Mouse (Mus musculus) liver, embryonic 13.5 days (tissue): Measurements from ENCODE around the gene Nrtn. TPM values are rescaled to one million over a fixed set of nuclear protein-coding genes. Genes with fewer than 3 reads are reported as not detected.
A peak's percentile ranks its signal among the peaks of the same experiment; 100 is the strongest.

ENCODE experiments used
- ATAC-seq: fragments of 200-750 bp; cut with Nextera tagmentation; 2 replicates; pipeline ENCODE4 v1.8.0; 2017; ENCODE audit warnings: low read depth, mild to moderate bottlenecking, moderate number of reproducible peaks, moderate library complexity
- DNase-seq: peaks from one replicate; pipeline ENCODE4 v3.0.0; 2022
- H3K27ac ChIP-seq: fragments of 300-500 bp; sonication (generic); 2 replicates; pipeline ENCODE4 v1.5.1; 2015; ENCODE audit warnings: moderate library complexity, mild to moderate bottlenecking, inconsistent platforms
- H3K27me3 ChIP-seq: fragments of 300-500 bp; sonication (generic); 2 replicates; pipeline ENCODE4 v1.6.1; 2015; ENCODE audit warnings: mild to moderate bottlenecking, inconsistent platforms
- H3K36me3 ChIP-seq: fragments of 300-500 bp; sonication (generic); 2 replicates; pipeline ENCODE4 v1.6.1; 2015; ENCODE audit warnings: mild to moderate bottlenecking, inconsistent platforms
- H3K4me1 ChIP-seq: fragments of 300-500 bp; sonication (generic); replicated peaks from 2 replicates; pipeline ENCODE4 v1.6.1; 2015; ENCODE audit warnings: inconsistent platforms
- H3K4me2 ChIP-seq: fragments of 300-500 bp; sonication (generic); 2 replicates; pipeline ENCODE4 v1.6.1; 2015; ENCODE audit warnings: inconsistent platforms, mild to moderate bottlenecking, moderate library complexity
- H3K4me3 ChIP-seq: fragments of 300-500 bp; sonication (generic); replicated peaks from 2 replicates; pipeline ENCODE4 v1.5.1; 2015; ENCODE audit warnings: mild to moderate bottlenecking, inconsistent platforms
- H3K9ac ChIP-seq: fragments of 300-500 bp; sonication (generic); 2 replicates; pipeline ENCODE4 v1.6.1; 2015; ENCODE audit warnings: mild to moderate bottlenecking, inconsistent platforms
- H3K9me3 ChIP-seq: fragments of 300-500 bp; sonication (generic); replicated peaks from 2 replicates; pipeline ENCODE4 v1.6.1; 2016; ENCODE audit warnings: inconsistent platforms
- WGBS: fragments of 180-500 bp; shearing (Covaris S2); methylation state at CpG from one replicate; pipeline ENCODE4 v1.1.7; 2015; ENCODE audit not compliant: insufficient replicate concordance; 5-methylcytosine and 5-hydroxymethylcytosine counted together
- polyA plus RNA-seq: library from polyadenylated mRNA; unstranded; fragments of >200 nt; fragmentation: Nextera tagmentation; extraction: Ambion mirVana; gene quantifications from 2 replicates; pipeline ENCODE4 v1.2.1, GENCODE M21; 2015

Gene Nrtn
- polyA plus RNA-seq, 1 experiment from 2014 or later = 1.0 TPM

DNA sequence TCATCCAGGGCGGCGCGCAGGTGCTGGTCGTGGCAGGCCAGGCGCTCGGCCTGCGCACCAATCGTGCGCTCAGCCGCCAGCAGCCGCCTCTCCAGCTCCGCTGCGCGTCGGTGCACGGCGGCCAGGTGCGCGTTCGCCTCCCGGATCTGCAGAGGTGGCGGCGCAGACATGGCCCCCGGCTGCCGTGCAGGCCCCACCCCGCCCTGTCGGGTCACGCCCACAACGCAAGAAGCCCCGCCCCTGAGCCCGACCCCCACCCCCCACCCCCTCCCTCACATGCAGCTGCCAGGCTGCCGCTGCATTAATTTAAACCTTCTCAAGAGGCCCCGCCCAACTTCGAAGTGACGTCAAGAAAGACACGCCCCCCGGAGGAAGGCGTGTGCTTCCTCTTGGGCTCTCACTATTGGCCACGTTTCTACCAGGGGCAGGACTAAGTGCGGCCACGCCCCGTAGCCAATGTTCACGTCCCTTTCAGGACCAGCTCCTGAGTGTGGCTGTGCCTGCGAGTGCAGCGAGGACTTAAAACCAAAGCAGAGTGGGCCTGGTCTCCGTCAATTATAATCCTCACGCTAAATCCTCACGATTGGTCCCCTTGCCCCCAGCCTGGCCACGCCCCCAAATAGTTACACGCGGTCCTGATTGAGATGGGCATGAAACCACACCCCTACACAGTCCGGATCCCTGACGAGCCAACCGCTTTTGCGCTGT, 40.5 kb downstream of the Nrtn start:
- under 1% methylated on average over 55 of the region's 55 CpGs for WGBS
- H3K27me3 ChIP-seq = no peaks in the 10 kb centered on the region
- peak overlapping the region; percentile 96 for H3K4me2 ChIP-seq
- peak overlapping the region; percentile 87 for H3K4me3 ChIP-seq
- ATAC-seq (peak; percentile 85), DNase-seq (peak; percentile 95)
- H3K9me3 ChIP-seq = no peaks in the 10 kb centered on the region
- peaks cover 22% of the 10 kb centered on the region for H3K36me3 ChIP-seq
- H3K27ac ChIP-seq = peak overlapping the region; percentile 85
- H3K4me1 ChIP-seq = peaks cover 40% of the 10 kb centered on the region
- H3K9ac ChIP-seq = peak overlapping the region; percentile 89

DNA sequence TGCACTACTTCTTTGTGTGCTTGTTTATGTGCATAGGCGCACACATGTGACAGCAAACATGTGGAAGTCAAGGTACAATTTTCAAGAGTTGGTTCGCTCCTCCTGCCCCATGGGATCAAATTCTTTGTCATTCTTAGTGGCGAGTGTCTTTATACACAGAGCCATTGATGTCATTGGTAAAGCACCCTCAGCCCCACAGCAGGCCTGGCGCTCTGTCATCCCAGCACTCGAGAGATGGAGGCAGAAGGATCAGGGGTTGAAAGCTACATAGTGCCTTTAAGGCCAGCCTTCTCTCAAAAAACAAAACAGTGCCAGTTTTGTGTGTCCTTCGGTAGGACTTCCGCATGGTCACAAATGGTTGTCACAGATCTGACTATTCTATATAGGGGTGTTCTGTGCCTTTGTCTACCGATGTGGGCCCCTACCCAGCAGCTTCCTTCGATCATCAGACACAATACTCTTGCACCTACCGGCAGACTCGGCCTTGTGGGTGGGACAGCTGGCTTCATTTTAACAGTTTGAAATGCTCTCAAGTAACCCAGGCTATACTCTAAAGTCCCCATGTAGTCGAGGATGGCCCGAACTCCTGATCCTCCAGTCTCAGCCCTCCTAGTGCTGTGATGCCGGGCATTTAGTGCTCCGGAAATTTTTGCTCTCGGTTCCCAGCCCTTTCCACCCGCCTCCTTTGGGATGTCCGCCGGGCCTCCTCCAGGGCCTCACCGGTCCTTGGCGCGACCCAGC, 41.2 kb downstream of the Nrtn start:
- ATAC-seq = no peak

DNA sequence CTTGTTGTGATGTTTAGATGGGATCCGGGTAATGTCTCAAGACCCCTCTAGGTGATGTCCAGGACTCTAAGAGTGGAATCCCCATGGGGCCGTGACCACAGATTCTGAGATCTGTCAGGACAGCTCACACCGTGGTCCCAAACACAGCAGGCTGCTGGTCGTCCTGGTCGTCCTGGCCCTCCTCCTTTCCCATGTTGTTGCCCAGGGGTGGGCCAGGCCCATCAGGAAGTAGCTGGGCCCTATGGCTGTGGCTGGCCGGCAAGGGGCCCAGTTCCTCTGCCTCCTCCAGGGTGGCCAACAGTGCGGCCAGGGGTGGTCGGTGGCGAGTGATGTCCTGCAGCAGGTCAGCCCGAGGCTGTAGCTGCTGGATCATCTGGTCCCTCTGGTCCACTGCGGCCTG, 42.0 kb downstream of the Nrtn start:
- Histone ChIP-seq H3K27ac (no peak overlapping the region), H3K4me2 (peak overlapping the region; percentile 96; the same call in 1 of the 2 replicates), H3K9ac (0 out of 2 replicates have a peak overlapping the region, but pooled peaks have one; percentile 81), H3K36me3 (peaks cover 25% of the 10 kb centered on the region), H3K4me3 (no peak overlapping the region), H3K4me1 (peaks cover 40% of the 10 kb centered on the region), H3K9me3 (no peaks in the 10 kb centered on the region), H3K27me3 (no peaks in the 10 kb centered on the region)
- ATAC-seq = no peak
- no peak for DNase-seq
- WGBS = 55% methylated on average over 11 of the region's 11 CpGs

More for the DNA sequence above, 41.2 kb downstream of the Nrtn start:
- Histone ChIP-seq H3K4me2 (peak overlapping the region; percentile 96), H3K4me3 (peak overlapping the region; percentile 87), H3K27me3 (no peaks in the 10 kb centered on the region), H3K36me3 (peaks cover 22% of the 10 kb centered on the region), H3K9me3 (no peaks in the 10 kb centered on the region), H3K4me1 (peaks cover 40% of the 10 kb centered on the region), H3K27ac (peak overlapping the region; percentile 70), H3K9ac (peak overlapping the region; percentile 81)
- DNase-seq = no peak
- WGBS = 25% methylated on average over 22 of the region's 22 CpGs

DNA sequence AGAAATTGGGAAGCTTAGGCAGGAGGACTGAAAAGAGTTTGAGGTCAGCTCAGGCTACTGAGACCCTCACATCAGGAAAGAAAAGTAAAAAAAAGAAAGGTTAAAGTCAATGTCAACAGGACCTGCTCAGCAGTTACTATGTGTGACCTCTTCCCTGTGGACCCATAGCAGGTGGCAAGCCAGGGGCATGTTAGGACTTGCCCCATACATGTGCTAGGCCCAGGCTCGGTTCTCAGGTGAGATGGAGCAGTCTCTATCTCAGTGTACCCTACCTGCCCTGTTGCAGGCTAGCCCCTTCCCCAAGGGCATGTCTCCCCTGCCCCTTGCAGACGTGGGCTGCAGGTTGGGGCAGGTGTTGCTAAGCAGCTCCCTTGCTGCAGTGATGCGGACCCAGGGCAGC, 47.6 kb downstream of the Nrtn start:
- Histone ChIP-seq H3K27me3 (no peaks in the 10 kb centered on the region), H3K36me3 (peaks cover 81% of the 10 kb centered on the region), H3K9ac (no peak overlapping the region), H3K4me1 (peaks cover 15% of the 10 kb centered on the region), H3K4me3 (no peak overlapping the region), H3K9me3 (no peaks in the 10 kb centered on the region), H3K27ac (no peak overlapping the region), H3K4me2 (no peak overlapping the region)
- ATAC-seq (no peak), DNase-seq (no peak)
- 89% methylated on average over 3 of the region's 3 CpGs for WGBS

DNA sequence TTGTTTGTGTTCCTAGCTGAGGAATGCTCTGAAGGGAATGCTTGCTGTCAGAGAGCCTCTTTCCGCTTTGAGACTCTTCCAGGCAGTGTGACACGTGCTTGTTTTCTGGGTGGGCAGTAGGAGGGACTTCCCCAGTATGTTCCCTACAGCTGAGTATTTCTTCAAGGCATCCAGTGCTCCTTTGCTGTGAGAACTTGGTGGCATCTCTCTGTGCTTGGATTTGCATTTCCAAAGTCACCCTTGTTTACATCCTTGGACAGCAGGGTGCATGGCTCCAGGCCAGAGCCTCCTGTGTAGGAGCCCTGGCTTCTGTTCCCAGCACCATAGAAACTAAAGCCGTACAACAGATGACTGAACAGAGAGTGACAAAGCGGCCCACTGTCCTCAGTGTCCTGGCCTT, 48.6 kb downstream of the Nrtn start:
- no peak overlapping the region for H3K4me3 ChIP-seq
- WGBS = 84% methylated on average over 4 of the region's 4 CpGs
- no peak overlapping the region for H3K27ac ChIP-seq
- peaks cover 15% of the 10 kb centered on the region for H3K4me1 ChIP-seq
- no peaks in the 10 kb centered on the region for H3K9me3 ChIP-seq
- no peak for ATAC-seq
- no peaks in the 10 kb centered on the region for H3K27me3 ChIP-seq
- H3K36me3 ChIP-seq = peaks cover 91% of the 10 kb centered on the region
- DNase-seq = no peak
- no peak overlapping the region for H3K9ac ChIP-seq
- H3K4me2 ChIP-seq = no peak overlapping the region

DNA sequence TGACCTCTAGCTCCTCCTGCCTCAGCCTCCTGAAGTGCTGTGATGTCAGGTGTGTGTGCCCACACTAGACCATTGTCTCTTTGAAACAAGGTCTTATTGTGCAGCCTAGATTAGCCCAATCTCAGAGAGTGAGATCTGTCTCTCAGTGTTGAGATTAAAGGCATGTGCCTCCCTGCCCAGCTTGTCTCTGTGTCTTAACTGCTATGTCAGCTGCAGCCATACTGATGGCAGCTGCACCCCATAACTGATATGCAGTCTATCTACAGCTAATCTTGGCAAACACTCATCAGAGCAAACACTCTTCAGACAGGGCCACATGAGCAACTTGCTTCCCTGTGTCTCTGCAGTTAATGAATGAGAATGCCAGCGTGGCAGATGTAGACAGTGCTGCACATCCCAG, 50.8 kb downstream of the Nrtn start:
- no peaks in the 10 kb centered on the region for H3K27me3 ChIP-seq
- no peak overlapping the region for H3K4me3 ChIP-seq
- no peak overlapping the region for H3K4me2 ChIP-seq
- no peaks in the 10 kb centered on the region for H3K9me3 ChIP-seq
- peaks cover 98% of the 10 kb centered on the region for H3K36me3 ChIP-seq
- DNase-seq = no peak
- 76% methylated on average over 1 of the region's 1 CpGs for WGBS
- peaks cover 11% of the 10 kb centered on the region for H3K4me1 ChIP-seq
- H3K27ac ChIP-seq = no peak overlapping the region
- H3K9ac ChIP-seq = no peak overlapping the region
- peak; percentile 55 for ATAC-seq

DNA sequence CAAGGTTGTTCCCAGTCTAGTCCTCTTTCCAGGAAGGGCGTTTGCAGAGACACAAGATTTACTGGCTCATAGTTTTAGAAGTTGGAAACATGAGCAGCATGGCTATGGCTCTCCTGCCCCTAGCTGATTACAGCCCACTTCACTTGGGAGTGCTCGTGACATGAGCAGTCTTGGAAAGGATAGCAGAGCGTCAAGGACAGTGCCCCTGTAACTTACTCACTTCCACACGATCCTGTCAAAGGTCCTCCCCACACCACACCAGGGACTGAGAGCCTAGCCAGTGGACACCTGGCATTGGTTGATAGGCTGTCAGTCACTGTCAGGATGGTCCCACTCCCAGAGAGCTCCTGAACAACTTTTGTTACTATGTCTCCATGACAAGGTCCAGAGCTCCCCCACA, 54.3 kb downstream of the Nrtn start:
- Histone ChIP-seq H3K4me3 (no peak overlapping the region), H3K9me3 (no peaks in the 10 kb centered on the region), H3K4me2 (no peak overlapping the region), H3K36me3 (peaks cover 98% of the 10 kb centered on the region), H3K9ac (no peak overlapping the region), H3K27ac (no peak overlapping the region), H3K27me3 (no peaks in the 10 kb centered on the region), H3K4me1 (peaks cover 11% of the 10 kb centered on the region)
- 79% methylated on average over 4 of the region's 4 CpGs for WGBS
- DNase-seq (no peak), ATAC-seq (no peak)

Other genes starting within 250 kb of the Nrtn start
- not detected in 2 replicates for gene Znrf4, start 245.1 kb downstream of the Nrtn start, polyA plus RNA-seq
- 0.08 and 0.14 TPM in 2 replicates for gene Gm20219, start 203.1 kb downstream of the Nrtn start, polyA plus RNA-seq
- 37.5 and 40.7 TPM in 2 replicates for gene Safb2, start 172.9 kb downstream of the Nrtn start, polyA plus RNA-seq
- gene Safb, start 172.7 kb downstream of the Nrtn start, polyA plus RNA-seq = 44.4 and 59.7 TPM in 2 replicates
- gene 2410015M20Rik, start 147.8 kb downstream of the Nrtn start, polyA plus RNA-seq = 157 and 167 TPM in 2 replicates
- 1,217 and 1,404 TPM in 2 replicates for gene Rpl36, start 144.1 kb downstream of the Nrtn start, polyA plus RNA-seq
- gene Lonp1, start 130.6 kb downstream of the Nrtn start, polyA plus RNA-seq = 41.0 and 42.2 TPM in 2 replicates
- gene Catsperd, start 129.4 kb downstream of the Nrtn start, polyA plus RNA-seq = 0.37 and 0.64 TPM in 2 replicates
- 49.6 and 50.8 TPM in 2 replicates for gene Ranbp3, start 84.2 kb downstream of the Nrtn start, polyA plus RNA-seq
- gene Ndufa11, start 39.8 kb downstream of the Nrtn start, polyA plus RNA-seq = 229 and 268 TPM in 2 replicates
- gene Vmac, start 39.5 kb downstream of the Nrtn start, polyA plus RNA-seq = 2.6 and 3.2 TPM in 2 replicates
- 17.2 and 17.5 TPM in 2 replicates for gene Dus3l, start 7.2 kb upstream of the Nrtn start, polyA plus RNA-seq
- gene Prr22, start 12.7 kb upstream of the Nrtn start, polyA plus RNA-seq = 0.45 and 0.61 TPM in 2 replicates
- 10.1 and 10.7 TPM in 2 replicates for gene Rfx2, start 73.5 kb upstream of the Nrtn start, polyA plus RNA-seq
- not detected in 2 replicates for gene Acsbg2, start 116.9 kb upstream of the Nrtn start, polyA plus RNA-seq
- 0.03 and 0.08 TPM in 2 replicates for gene 1700061G19Rik, start 117.9 kb upstream of the Nrtn start, polyA plus RNA-seq
- gene Mllt1, start 177.9 kb upstream of the Nrtn start, polyA plus RNA-seq = 11.0 and 12.1 TPM in 2 replicates
- gene Acer1, start 224.6 kb upstream of the Nrtn start, polyA plus RNA-seq = not detected in 2 replicates
- gene Clpp, start 232.8 kb upstream of the Nrtn start, polyA plus RNA-seq = 88.2 and 100.0 TPM in 2 replicates
- gene Alkbh7, start 239.8 kb upstream of the Nrtn start, polyA plus RNA-seq = 19.7 and 20.9 TPM in 2 replicates
- 0.23 TPM in 1 of 2 replicates, not detected in the other for gene Pspn, start 242.5 kb upstream of the Nrtn start, polyA plus RNA-seq